Mouse (Mus musculus): Measurements from ENCODE around the gene Yif1a.

Yif1a gene

GRCm38 (mm10) chr19:5087884-5088728, at the start of gene Yif1a:
Yif1a (plus strand) TSS chr19:5088538.
- CTCF ChIA-PET = no interaction called here

- CTCF ChIA-PET = interaction anchor here (0.7 kb wide), 1 partner anchor 17 kb away, joined by 5 read pairs; no protein-coding TSS in a partner anchor
Measured at GRCm38 (mm10) chr19:5038709-5039156, 49.6 kb upstream of the Yif1a start, which contains the start of the genes B4gat1 and AC124502.3. B4gat1 (plus strand) TSS chr19:5038826. AC124502.3 (plus strand) TSS chr19:5038891.

GRCm38 (mm10) chr19:5039301-5040114, 48.8 kb upstream of the Yif1a start:
- CTCF ChIA-PET = no interaction called here

GRCm38 (mm10) chr19:5040862-5041523, 47.3 kb upstream of the Yif1a start, which contains the start of gene Brms1:
Brms1 (plus strand) TSS chr19:5041354.
- CTCF ChIA-PET = interaction anchor here (1.1 kb wide), 1 partner anchor 13 kb away, joined by 4 read pairs; no protein-coding TSS in a partner anchor

GRCm38 (mm10) chr19:5041588-5041987, 46.8 kb upstream of the Yif1a start:
- CTCF ChIA-PET = interaction anchor here (1.1 kb wide), 1 partner anchor 12 kb away, joined by 4 read pairs; no protein-coding TSS in a partner anchor

GRCm38 (mm10) chr19:5045531-5045930, 42.8 kb upstream of the Yif1a start:
- CTCF ChIA-PET = no interaction called here

GRCm38 (mm10) chr19:5048138-5049056, 39.9 kb upstream of the Yif1a start:
- CTCF ChIA-PET = no interaction called here

- CTCF ChIA-PET = interaction anchor here (0.5 kb wide), 1 partner anchor 862 kb away, joined by 3 read pairs; no protein-coding TSS in a partner anchor
Measured at GRCm38 (mm10) chr19:5049325-5049724, 39.0 kb upstream of the Yif1a start.

GRCm38 (mm10) chr19:5050047-5050905, 38.1 kb upstream of the Yif1a start, which contains the start of gene Rin1:
Rin1 (plus strand) TSS chr19:5050481.
- CTCF ChIA-PET = interaction anchor here (0.5 to 0.7 kb wide), 2 partner anchors 18 to 863 kb away, joined by 3 read pairs; partner anchors contain the start of gene Cd248

- CTCF ChIA-PET = interaction anchor here (0.6 kb wide), 1 partner anchor 551 kb away, joined by 3 read pairs; the partner anchor contains the start of gene Rnaseh2c
Measured at GRCm38 (mm10) chr19:5051031-5051430, 37.3 kb upstream of the Yif1a start.

- CTCF ChIA-PET = interaction anchor here (0.6 kb wide), 1 partner anchor 550 kb away, joined by 3 read pairs; the partner anchor contains the start of gene Rnaseh2c
Measured at GRCm38 (mm10) chr19:5051515-5051914, 36.8 kb upstream of the Yif1a start.

GRCm38 (mm10) chr19:5052166-5052822, 36.0 kb upstream of the Yif1a start:
- CTCF ChIA-PET = no interaction called here

- CTCF ChIA-PET = no interaction called here
Measured at GRCm38 (mm10) chr19:5052853-5053252, 35.5 kb upstream of the Yif1a start.

- CTCF ChIA-PET = interaction anchor here (1.0 to 1.1 kb wide), 2 partner anchors 13 to 46 kb away, joined by 3 to 4 read pairs; partner anchors contain the start of gene Brms1
Measured at GRCm38 (mm10) chr19:5053909-5054308, 34.4 kb upstream of the Yif1a start.

- CTCF ChIA-PET = interaction anchor here (0.8 to 1.2 kb wide), 2 partner anchors 14 to 37 kb away, joined by 3 read pairs; no protein-coding TSS in a partner anchor
Measured at GRCm38 (mm10) chr19:5056251-5056650, 32.1 kb upstream of the Yif1a start.

GRCm38 (mm10) chr19:5057876-5058775, 30.2 kb upstream of the Yif1a start:
- CTCF ChIA-PET = no interaction called here

Measured in spleen, embryonic (tissue).